Comparison of ENCODE assay signal across 17 mouse cellular contexts in genomic region chr2:135571599-135571998, GRCm38 (mm10).
DNase-seq lines count a peak whose midpoint lies in the region; TF ChIP-seq lines count a peak whose summit lies in the region.
"Had no signal": no experiment of that assay in that cellular context is flagged by ENCODE, and none has a peak within 500 bp of the region (broad histone marks: within the 10 kb centered on the region; RNA-seq: fewer than 3 reads in every experiment).

No protein-coding gene starts in this region.

- TF ChIP-seq CTCF in ES-Bruce4 (IDR thresholded peaks at IDR 0.05; ENCODE audit: low read depth, low read length) = no peak

- no peaks in the 10 kb centered on the region for H3K9me3 ChIP-seq in ES-Bruce4 (replicated peaks; ENCODE audit: control insufficient read depth, insufficient read depth, low read length, poor library complexity, severe bottlenecking)
- H3K9me3 ChIP-seq: forebrain, embryonic 10.5 days; limb, embryonic 12.5 days had no signal

- no peak overlapping the region; the same call in 1 of the 2 replicates for H3K27ac ChIP-seq in ES-Bruce4 (ENCODE audit: insufficient read depth, low read length)
- H3K27ac ChIP-seq: forebrain, embryonic 10.5 days; limb, embryonic 12.5 days; liver, embryonic 14.5 days had no signal

- H3K9ac ChIP-seq in ES-Bruce4 (ENCODE audit: low read depth, poor library complexity, severe bottlenecking) = no peak overlapping the region
- H3K9ac ChIP-seq: limb, embryonic 12.5 days; liver, embryonic 14.5 days had no signal

- intact Hi-C loops in heart, postnatal 10 days (cut with DNase I) = loop anchor here (5.0 kb wide), 1 partner anchor 86 kb away; the partner anchor contains the start of gene Plcb4
- intact Hi-C loops in left cerebral cortex, postnatal 25 days (cut with DNase I) = no loop called here

- no peaks in the 10 kb centered on the region for H3K27me3 ChIP-seq in ES-Bruce4 (ENCODE audit: control insufficient read depth, insufficient read depth, low read length, poor library complexity, severe bottlenecking)
- H3K27me3 ChIP-seq: limb, embryonic 12.5 days; Patski had no signal

- peak; percentile 52 for TF ChIP-seq EP300 in ES-Bruce4 (IDR thresholded peaks at IDR 0.05; ENCODE audit: insufficient read depth, low read depth, low read length)

- H3K4me3 ChIP-seq in ES-Bruce4 (ENCODE audit: low read depth, low read length) = no peak overlapping the region
- H3K4me3 ChIP-seq: forebrain, embryonic 10.5 days; left cerebral cortex, adult 2 months; limb, embryonic 12.5 days had no signal

- peaks cover 3% of the 10 kb centered on the region for H3K4me1 ChIP-seq in ES-Bruce4 (ENCODE audit: control insufficient read depth, insufficient read depth, low read length)

- TF ChIP-seq POLR2A in ES-Bruce4 (IDR thresholded peaks at IDR 0.05; ENCODE audit: insufficient read depth, low read length) = no peak

- DNase-seq in ES-CJ7 (ENCODE audit: low read depth, low spot score) = peak; percentile 58
- DNase-seq in heart, postnatal 10 days = peak; percentile 42 to 45
- peak; percentile 29 for DNase-seq in lung, postnatal 14 days
- DNase-seq in urinary bladder, postnatal 14 days (ENCODE audit: low spot score) = no peak
- no peak for DNase-seq in left cerebral cortex, postnatal 25 days (ENCODE audit: low spot score in 2 of 2)
- DNase-seq in layer of hippocampus, postnatal 25 days (ENCODE audit: extremely low spot score in 1 of 2, low spot score in 1 of 2) = no peak
- no peak for DNase-seq in embryo, embryonic 9.5 days (ENCODE audit: extremely low spot score)
- DNase-seq: cerebellum, adult 8-10 months; gastrocnemius, postnatal 36 days; kidney, postnatal 4 days; thymus, postnatal 36 days had no signal

- H3K36me3 ChIP-seq in ES-Bruce4 (ENCODE audit: control insufficient read depth, insufficient read depth, low read length, poor library complexity, severe bottlenecking) = no peaks in the 10 kb centered on the region
- H3K36me3 ChIP-seq: forebrain, embryonic 10.5 days; limb, embryonic 12.5 days had no signal

Comparison
In these comparisons a context has a peak if more than half of its experiments do, and no peak if none do; other contexts are left out.
1. DNase-seq: peak in ES-CJ7 (single experiment), heart, postnatal 10 days (2 of 2) and lung, postnatal 14 days (single experiment); none in urinary bladder, postnatal 14 days (single experiment), left cerebral cortex, postnatal 25 days (0 of 2), layer of hippocampus, postnatal 25 days (0 of 2) and embryo, embryonic 9.5 days (single experiment).